Mouse (Mus musculus): ENCODE data around the gene Zfp819. TPM values are rescaled to one million over a fixed set of nuclear protein-coding genes. Genes with fewer than 3 reads are reported as not detected.

The Zfp819 gene
- polyA plus RNA-seq, 2 experiments: 0.11 to 0.19 TPM

DNA sequence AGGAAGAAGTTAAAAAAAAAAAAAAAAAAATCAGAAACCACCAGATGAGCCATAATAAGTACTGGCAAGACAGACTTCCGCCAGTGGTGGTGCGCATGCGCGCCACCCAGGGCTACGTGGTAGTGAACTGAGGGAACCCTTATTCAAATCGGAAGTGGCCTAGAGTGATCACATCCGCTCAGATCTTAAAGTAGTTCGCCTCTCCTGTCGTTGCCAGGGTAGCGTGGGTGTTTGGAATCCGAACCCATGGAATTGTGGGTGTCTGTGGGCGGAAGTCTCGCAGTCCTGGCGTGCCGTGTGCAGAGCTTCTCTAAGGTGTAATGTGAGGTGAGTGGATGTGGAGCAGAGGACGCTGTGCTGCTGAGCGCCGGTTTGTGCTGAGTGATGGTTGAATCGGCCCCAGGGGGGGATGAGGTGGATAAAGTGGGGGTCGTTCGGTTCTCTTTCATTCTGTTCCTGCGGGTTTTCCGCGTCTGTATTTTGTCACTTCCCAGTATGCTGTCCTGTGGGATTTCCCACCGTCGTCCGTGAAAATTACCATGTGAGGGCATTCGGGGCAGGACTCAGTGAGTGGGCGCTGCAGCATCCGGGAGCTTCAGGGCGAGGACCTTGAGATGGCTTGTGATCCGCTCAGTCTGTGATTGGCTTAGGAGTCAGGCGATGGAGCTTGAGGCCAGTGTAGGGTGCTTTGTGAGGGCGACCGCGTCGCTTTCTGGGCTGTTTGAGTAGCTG is 27.4 kb upstream of the Zfp819 start, which contains the start of gene Zfp719:
Zfp719 (plus strand) TSS at position 171 of the 732 bp plus-strand sequence.
- Histone ChIP-seq H3K4me1 (ENCODE audit: control insufficient read depth, insufficient read depth, low read length) (peaks cover 10% of the 10 kb centered on the region), H3K4me2 (replicated peaks; ENCODE audit: low read depth, low read length, severe bottlenecking) (peak within 1 kb of the TSS; percentile 70), H3K27ac (replicated peaks; ENCODE audit: low read depth, low read length) (peak within 1 kb of the TSS; percentile 75), H3K4me3 (replicated peaks; ENCODE audit: low read length) (peak within 1 kb of the TSS; percentile 59), H3K36me3 (ENCODE audit: control insufficient read depth, insufficient read depth, low read length) (peaks cover 19% of the 10 kb centered on the region), H3K27me3 (ENCODE audit: control insufficient read depth, insufficient read depth, low read length) (no peaks in the 10 kb centered on the region), H3K9ac (ENCODE audit: low read depth, low read length, severe bottlenecking) (peak within 1 kb of the TSS; percentile 63), H3K9me3 (ENCODE audit: control insufficient read depth, low read length) (no peaks in the 10 kb centered on the region)
- ATAC-seq (ENCODE audit: low FRiP score, low read depth) (peak; percentile 96), DNase-seq (ENCODE audit: low spot score) (peak; percentile 99)
- under 1% methylated on average over 37 of the region's 37 CpGs for WGBS
- TF ChIP-seq POLR2A (IDR thresholded peaks at IDR 0.05; ENCODE audit: borderline replicate concordance, extremely low read depth, insufficient read depth, insufficient read length): no peak

DNA sequence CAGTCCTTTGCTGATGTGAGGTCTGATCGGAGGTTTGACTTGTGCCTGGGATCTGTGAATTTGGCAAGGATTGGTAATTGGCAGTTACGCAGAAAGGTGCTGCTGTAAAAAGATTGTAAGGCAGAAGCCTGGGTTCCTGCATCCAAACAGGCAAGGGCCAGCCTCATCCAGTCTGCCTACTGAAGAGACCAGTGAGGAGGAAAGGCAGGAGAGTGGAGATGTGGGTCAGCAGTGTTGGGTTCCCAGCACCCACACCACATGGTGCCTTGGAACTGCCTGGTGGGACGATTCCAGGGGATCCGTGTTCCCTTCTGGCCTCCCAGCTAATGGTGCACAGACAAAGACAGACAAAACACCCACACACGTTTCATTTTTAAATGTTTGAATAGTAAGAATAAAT is 26.4 kb upstream of the Zfp819 start:
- H3K4me3 ChIP-seq (replicated peaks; ENCODE audit: low read length): peak overlapping the region; percentile 59
- peak overlapping the region; percentile 73; the same call in 1 of the 2 replicates for H3K27ac ChIP-seq (replicated peaks; ENCODE audit: low read depth, low read length)
- 64% methylated on average over 5 of the region's 5 CpGs for WGBS

DNA sequence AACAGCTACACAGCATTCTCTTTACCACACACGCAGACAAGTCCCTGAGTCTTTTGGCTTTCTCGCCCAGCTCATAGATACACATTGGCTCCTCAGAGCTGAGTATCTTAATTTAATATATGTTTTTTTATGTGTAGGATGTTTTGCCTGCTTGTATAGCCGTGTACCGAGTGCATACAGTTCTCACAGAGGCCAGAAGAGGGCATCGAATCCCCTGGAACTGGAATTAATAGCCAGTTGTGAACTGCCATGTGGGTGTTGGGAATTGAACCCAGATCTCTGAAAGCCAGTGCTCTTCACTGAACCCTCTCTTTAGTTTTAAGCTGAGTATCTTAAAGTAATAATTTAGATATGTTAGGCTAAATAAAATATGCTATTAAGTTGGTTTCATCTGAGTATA is 22.2 kb upstream of the Zfp819 start:
- no peak overlapping the region for H3K4me2 ChIP-seq (replicated peaks; ENCODE audit: low read depth, low read length, severe bottlenecking)
- WGBS: 96% methylated on average over 5 of the region's 5 CpGs
- no peak for ATAC-seq (ENCODE audit: low FRiP score, low read depth)
- DNase-seq (ENCODE audit: low spot score): no peak
- peaks cover 59% of the 10 kb centered on the region for H3K36me3 ChIP-seq (ENCODE audit: control insufficient read depth, insufficient read depth, low read length)
- H3K4me3 ChIP-seq (replicated peaks; ENCODE audit: low read length): no peak overlapping the region
- no peaks in the 10 kb centered on the region for H3K27me3 ChIP-seq (ENCODE audit: control insufficient read depth, insufficient read depth, low read length)
- TF ChIP-seq POLR2A (IDR thresholded peaks at IDR 0.05; ENCODE audit: borderline replicate concordance, extremely low read depth, insufficient read depth, insufficient read length): no peak
- peaks cover 10% of the 10 kb centered on the region for H3K4me1 ChIP-seq (ENCODE audit: control insufficient read depth, insufficient read depth, low read length)
- no peaks in the 10 kb centered on the region for H3K9me3 ChIP-seq (ENCODE audit: control insufficient read depth, low read length)
- H3K27ac ChIP-seq (replicated peaks; ENCODE audit: low read depth, low read length): no peak overlapping the region
- no peak overlapping the region for H3K9ac ChIP-seq (ENCODE audit: low read depth, low read length, severe bottlenecking)

More for the DNA sequence above, 26.4 kb upstream of the Zfp819 start:
- Histone ChIP-seq H3K27me3 (ENCODE audit: control insufficient read depth, insufficient read depth, low read length) (no peaks in the 10 kb centered on the region), H3K9me3 (ENCODE audit: control insufficient read depth, low read length) (no peaks in the 10 kb centered on the region), H3K4me1 (ENCODE audit: control insufficient read depth, insufficient read depth, low read length) (peaks cover 10% of the 10 kb centered on the region), H3K4me2 (replicated peaks; ENCODE audit: low read depth, low read length, severe bottlenecking) (peak overlapping the region; percentile 70), H3K36me3 (ENCODE audit: control insufficient read depth, insufficient read depth, low read length) (peaks cover 24% of the 10 kb centered on the region), H3K9ac (ENCODE audit: low read depth, low read length, severe bottlenecking) (peak overlapping the region; percentile 63)
- no peak for TF ChIP-seq POLR2A (IDR thresholded peaks at IDR 0.05; ENCODE audit: borderline replicate concordance, extremely low read depth, insufficient read depth, insufficient read length)
- ATAC-seq (ENCODE audit: low FRiP score, low read depth): no peak
- no peak for DNase-seq (ENCODE audit: low spot score)

DNA sequence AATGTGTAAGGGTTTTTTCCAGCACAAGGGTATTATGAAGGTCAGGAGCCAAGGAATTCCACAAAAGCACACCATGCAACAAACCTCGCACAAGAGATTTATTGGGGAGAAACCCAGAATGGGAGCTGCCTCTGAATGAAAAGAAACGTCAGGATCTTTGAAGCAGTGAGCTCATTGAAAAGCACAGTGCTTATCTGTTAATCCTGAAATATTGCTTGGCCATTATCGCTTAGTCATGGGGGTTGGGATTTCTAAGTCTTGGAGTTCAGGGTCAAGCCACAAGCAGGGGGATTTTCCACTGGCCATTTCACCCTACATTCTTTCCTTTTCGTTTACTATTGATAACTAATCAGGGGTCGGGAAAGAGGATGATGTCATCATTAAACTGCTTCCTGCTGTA is 5.1 kb upstream of the Zfp819 start:
- no peak overlapping the region for H3K27ac ChIP-seq (replicated peaks; ENCODE audit: low read depth, low read length)
- WGBS: 28% methylated on average over 5 of the region's 5 CpGs
- DNase-seq (ENCODE audit: low spot score) (no peak), ATAC-seq (ENCODE audit: low FRiP score, low read depth) (no peak)
- no peak overlapping the region for H3K9ac ChIP-seq (ENCODE audit: low read depth, low read length, severe bottlenecking)
- TF ChIP-seq POLR2A (IDR thresholded peaks at IDR 0.05; ENCODE audit: borderline replicate concordance, extremely low read depth, insufficient read depth, insufficient read length): no peak
- no peak overlapping the region for H3K4me2 ChIP-seq (replicated peaks; ENCODE audit: low read depth, low read length, severe bottlenecking)
- H3K9me3 ChIP-seq (ENCODE audit: control insufficient read depth, low read length): no peaks in the 10 kb centered on the region
- no peak overlapping the region for H3K4me3 ChIP-seq (replicated peaks; ENCODE audit: low read length)
- no peaks in the 10 kb centered on the region for H3K27me3 ChIP-seq (ENCODE audit: control insufficient read depth, insufficient read depth, low read length)
- no peaks in the 10 kb centered on the region for H3K36me3 ChIP-seq (ENCODE audit: control insufficient read depth, insufficient read depth, low read length)
- H3K4me1 ChIP-seq (ENCODE audit: control insufficient read depth, insufficient read depth, low read length): no peaks in the 10 kb centered on the region

DNA sequence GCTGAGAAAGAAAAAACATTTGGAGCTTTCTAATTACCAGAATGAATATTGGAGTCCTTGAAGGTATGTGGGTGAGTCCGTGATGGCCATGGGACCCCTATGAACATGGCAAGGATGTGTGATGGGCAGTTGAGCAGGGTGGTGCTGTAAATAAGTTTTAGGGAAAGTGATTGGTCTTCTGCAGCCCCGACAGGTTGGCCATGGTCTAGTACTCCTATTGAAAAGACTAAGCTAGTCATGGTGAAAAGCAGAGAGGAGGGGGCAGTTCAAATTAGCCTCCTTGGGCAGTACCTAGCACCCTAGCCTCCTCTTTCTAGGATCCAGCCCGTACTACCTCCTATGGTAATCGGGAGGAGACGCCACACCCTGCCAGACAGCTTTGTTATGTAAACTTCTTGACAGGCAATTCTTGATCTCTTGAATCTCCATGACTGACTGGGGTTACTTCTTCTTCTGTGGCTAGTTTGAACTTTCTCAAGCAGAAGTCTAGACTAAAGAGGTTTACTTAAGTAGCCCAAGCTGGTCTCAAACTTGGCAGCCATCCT is 846 bp downstream of the Zfp819 start:
- no peak for TF ChIP-seq POLR2A (IDR thresholded peaks at IDR 0.05; ENCODE audit: borderline replicate concordance, extremely low read depth, insufficient read depth, insufficient read length)
- Histone ChIP-seq H3K9me3 (ENCODE audit: control insufficient read depth, low read length) (no peaks in the 10 kb centered on the region), H3K27me3 (ENCODE audit: control insufficient read depth, insufficient read depth, low read length) (no peaks in the 10 kb centered on the region), H3K9ac (ENCODE audit: low read depth, low read length, severe bottlenecking) (no peak overlapping the region), H3K4me2 (replicated peaks; ENCODE audit: low read depth, low read length, severe bottlenecking) (no peak overlapping the region), H3K4me3 (replicated peaks; ENCODE audit: low read length) (no peak overlapping the region), H3K27ac (replicated peaks; ENCODE audit: low read depth, low read length) (no peak overlapping the region), H3K4me1 (ENCODE audit: control insufficient read depth, insufficient read depth, low read length) (no peaks in the 10 kb centered on the region), H3K36me3 (ENCODE audit: control insufficient read depth, insufficient read depth, low read length) (no peaks in the 10 kb centered on the region)
- DNase-seq (ENCODE audit: low spot score): no peak
- 42% methylated on average over 5 of the region's 5 CpGs for WGBS
- ATAC-seq (ENCODE audit: low FRiP score, low read depth): no peak
